Mouse (Mus musculus): ENCODE results near the gene Arhgef1.

GRCm38 (mm10) chr7:24856460-24857120 lies 46.1 kb upstream of the Arhgef1 start:
- TF ChIP-seq POLR2A (IDR thresholded peaks at IDR 0.05; ENCODE audit: control insufficient read depth, low read depth, low read length) (no peak), CTCF (IDR thresholded peaks at IDR 0.05; ENCODE audit: control insufficient read depth, insufficient read depth, insufficient replicate concordance, low read depth, low read length) (no peak)

Data from testis, adult 2 months (tissue).